Mouse (Mus musculus) kidney, adult 10 weeks (tissue): ENCODE data around the gene Hnrnpll. TPM values are rescaled to one million over a fixed set of nuclear protein-coding genes. Genes with fewer than 3 reads are reported as not detected.

Experiments used
- polyA plus RNA-seq: library from polyadenylated mRNA; stranded (reverse); fragments of 350-450 nt; fragmentation: Illumina TruSeq; extraction: RNeasy Lipid Tissue Mini Kit (QIAGEN cat#74804); gene quantifications from one replicate; pipeline ENCODE4 v1.2.3, GENCODE M21; 2014; ENCODE audit warnings: low read depth, low replicate concordance

Hnrnpll gene
- 68.9 TPM for polyA plus RNA-seq

GRCm38 (mm10) chr17:80061783-80062619 is at the start of gene Hnrnpll:
TSS of gene Hnrnpll (minus strand) at chr17:80062334.

Other genes with a start within 250 kb of the Hnrnpll start
- 98.7 TPM for gene Atl2, start 166.2 kb downstream of the Hnrnpll start, polyA plus RNA-seq
- gene Galm, start 65.1 kb upstream of the Hnrnpll start, polyA plus RNA-seq = 152 TPM
- 122 TPM for gene Srsf7, start 145.0 kb upstream of the Hnrnpll start, polyA plus RNA-seq
- 0.57 TPM for gene Ttc39d, start 145.1 kb upstream of the Hnrnpll start, polyA plus RNA-seq
- gene Gemin6, start 162.1 kb upstream of the Hnrnpll start, polyA plus RNA-seq = 9.9 TPM
- 41.7 TPM for gene Morn2, start 227.9 kb upstream of the Hnrnpll start, polyA plus RNA-seq
- 9.3 TPM for gene Dhx57, start 228.1 kb upstream of the Hnrnpll start, polyA plus RNA-seq
- 3.2 TPM for gene Arhgef33, start 245.1 kb upstream of the Hnrnpll start, polyA plus RNA-seq